Mouse (Mus musculus): Measurements from ENCODE around the gene Kif21a.

Kif21a gene

DNA sequence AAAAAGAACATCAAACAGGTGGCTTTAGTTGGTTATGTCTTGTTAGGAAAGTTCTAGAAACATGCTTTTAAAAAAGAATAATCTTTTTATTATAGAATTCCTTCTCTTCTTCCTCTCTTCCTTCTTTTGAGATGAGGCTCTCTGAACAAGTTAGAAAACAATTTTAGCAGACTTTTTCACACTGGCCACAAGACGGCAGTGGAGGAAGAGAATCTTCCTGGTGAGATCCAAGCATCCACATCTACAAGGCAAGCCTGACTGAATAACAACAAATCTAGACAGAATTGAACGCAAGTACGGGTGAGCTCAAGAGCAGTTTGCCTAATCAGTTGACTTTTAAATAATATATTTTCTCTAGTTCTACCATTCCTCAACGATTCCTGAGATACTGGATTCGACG lies 98.4 kb downstream of the Kif21a start:
- no peak for DNase-seq (ENCODE audit: low read depth in 2 of 2, low spot score in 2 of 2)

DNA sequence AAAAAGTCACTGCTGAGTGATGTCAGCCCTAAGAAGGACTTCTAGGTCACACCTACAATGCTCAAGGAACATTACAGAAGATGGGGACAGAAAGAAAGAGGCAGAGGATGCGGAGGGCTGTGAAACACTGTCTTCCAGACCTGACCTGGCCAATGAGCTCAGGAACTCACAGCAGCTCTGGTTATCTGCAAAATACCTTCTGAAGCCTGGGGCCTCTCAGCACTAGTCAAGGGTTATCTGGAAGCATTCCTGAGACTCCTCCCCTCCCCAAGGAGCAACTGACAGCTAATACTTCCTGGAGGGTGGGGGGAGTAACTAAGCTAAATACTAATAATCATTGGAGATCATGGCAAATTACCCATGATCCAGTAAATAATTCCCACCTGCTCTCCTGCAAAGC lies 111.3 kb downstream of the Kif21a start:
- DNase-seq (ENCODE audit: low read depth in 2 of 2, low spot score in 2 of 2), result no peak

DNA sequence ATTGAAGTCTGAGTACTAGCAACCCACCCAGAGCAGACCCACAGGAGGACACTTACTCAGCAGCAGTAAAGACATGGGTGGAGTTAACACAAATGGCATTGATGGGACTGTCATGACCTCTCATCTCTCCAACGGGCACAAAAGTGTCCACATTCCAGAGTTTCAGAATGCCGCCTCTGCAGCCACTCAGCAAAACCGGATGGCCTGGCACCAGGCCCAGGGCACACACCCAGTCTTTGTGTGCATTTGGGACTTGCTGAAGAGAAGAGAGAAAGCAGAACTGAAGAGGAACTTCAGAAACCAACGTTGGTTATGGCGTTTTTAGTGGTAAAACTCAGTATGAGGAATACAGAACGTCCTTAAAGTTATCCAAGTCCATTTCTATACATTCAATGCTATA lies 114.2 kb downstream of the Kif21a start:
- no peak for DNase-seq (ENCODE audit: low read depth in 2 of 2, low spot score in 2 of 2)

DNA sequence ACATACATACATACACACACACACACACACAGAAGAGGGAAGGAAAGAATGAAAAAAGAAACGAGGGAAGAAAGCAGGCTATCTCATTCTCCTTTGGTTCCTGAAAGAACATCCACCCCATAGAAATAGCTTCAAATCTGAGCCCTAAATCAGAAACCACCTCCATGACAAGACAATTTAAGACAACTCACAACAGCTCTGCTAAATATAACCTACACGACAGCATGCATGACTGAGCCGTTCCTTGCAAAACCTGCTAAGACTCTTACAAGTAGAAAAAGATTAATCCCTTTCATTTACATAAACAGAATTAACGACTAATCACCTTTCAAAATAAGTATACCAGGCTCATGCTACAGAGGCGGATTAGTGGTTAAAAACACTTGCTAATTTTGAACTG lies 118.3 kb downstream of the Kif21a start:
- no peak for DNase-seq (ENCODE audit: low read depth in 2 of 2, low spot score in 2 of 2)

DNA sequence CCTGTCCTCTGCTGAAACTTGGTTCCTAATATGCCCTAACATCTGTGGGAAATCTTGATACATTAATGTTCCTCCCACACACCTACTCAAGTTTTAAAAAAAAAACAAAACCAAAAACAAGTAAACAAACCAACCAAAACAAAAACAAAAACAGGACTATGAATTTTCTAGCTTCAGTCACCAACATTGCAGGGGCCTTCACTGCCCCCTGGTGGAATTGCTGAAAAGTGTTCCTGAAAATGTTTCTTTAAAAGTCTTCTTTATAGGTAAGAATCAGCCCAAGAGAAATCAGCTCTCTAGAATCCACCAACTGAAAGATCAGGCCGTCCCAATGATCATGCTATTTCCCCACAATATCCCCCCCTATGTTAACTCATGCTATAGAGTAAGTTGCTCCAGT lies 120.7 kb downstream of the Kif21a start:
- DNase-seq (ENCODE audit: low read depth in 2 of 2, low spot score in 2 of 2), result no peak

DNA sequence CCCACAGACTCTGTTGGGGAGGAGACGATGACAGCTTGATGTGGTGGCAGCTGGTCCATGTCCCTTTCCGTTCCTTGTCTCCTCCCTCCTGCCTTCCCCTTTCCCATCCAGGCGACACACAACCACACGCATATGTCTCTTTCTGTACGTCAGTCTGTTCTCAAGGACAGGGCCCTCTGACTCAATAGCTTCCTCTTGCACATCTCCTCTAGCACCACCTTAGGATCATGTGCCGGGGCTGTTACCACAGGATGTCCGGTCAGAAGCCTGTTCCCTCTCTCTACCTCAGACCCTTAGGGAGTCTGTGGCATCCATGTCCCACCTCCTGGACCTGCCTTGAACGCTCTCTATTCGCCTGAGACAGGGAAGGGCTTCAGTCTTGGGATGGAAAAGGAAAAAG lies 153.3 kb downstream of the Kif21a start:
- DNase-seq (ENCODE audit: low read depth in 2 of 2, low spot score in 2 of 2), result no peak

DNA sequence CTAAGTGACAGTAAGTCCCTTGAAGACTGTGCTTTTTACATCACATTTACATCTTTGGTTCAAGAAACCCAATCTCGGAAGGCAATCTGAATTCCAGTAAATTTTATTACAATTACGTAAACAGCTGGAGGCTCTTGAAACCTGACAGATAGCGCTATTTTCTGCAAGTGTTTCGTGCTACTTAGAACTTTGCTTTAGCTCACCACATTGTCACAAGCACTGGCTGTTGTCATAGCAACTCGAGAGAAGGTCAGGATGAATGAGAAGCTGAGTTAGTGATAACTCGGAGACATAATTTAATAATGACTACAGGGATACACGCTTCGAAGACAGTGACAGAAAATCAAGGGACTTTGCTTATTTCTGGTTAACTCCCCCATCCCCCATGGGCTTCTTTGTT lies 162.3 kb downstream of the Kif21a start:
- DNase-seq (ENCODE audit: low read depth in 2 of 2, low spot score in 2 of 2), result no peak

All from CD8-positive naive resting alpha-beta T cell, adult 2 months (primary cell).